Mouse (Mus musculus) brain, embryonic 14.5 days (tissue): ENCODE measurements around the gene Gm5150.
"Not testable (repeated sequence)": the region's sequence is repeated elsewhere in the genome, so short reads cannot be mapped to it uniquely, and the experiment has no call there.

Source experiments
- CTCF ChIP-seq: fragments of 200-500 bp; IDR thresholded peaks from 2 replicates; pipeline ENCODE4 v1.5.1; 2012; ENCODE audit warnings: inconsistent platforms, mild to moderate bottlenecking, moderate library complexity, borderline replicate concordance; ENCODE audit not compliant: insufficient read depth, insufficient read length; ENCODE audit errors: extremely low read depth
- POLR2A ChIP-seq: fragments of 200-500 bp; IDR thresholded peaks from 2 replicates; pipeline ENCODE4 v1.6.1; 2012; ENCODE audit warnings: mild to moderate bottlenecking, inconsistent platforms, borderline replicate concordance; ENCODE audit not compliant: poor library complexity, insufficient read depth, insufficient read length, severe bottlenecking; ENCODE audit errors: extremely low read depth

DNA sequence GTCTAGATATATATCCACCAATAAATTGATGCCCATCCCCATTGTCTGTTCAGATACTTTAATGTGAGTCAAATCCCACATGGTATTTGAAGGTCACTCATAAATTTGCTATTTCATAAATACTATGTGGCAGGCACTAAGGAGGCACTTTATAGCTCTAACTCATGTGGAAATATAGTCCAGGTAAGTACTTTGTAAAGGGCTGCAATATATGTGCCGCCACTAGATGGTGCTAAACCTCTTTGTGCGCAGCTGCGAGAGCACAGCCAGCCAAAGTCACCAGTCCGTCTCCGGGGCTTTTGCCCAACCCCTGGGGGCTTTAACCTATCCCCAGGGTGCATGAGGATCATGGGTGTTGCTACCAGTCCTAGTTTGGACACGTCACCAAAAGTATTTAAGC, 18.8 kb upstream of the Gm5150 start:
- TF ChIP-seq CTCF, POLR2A: not testable (repeated sequence)
